Mouse (Mus musculus): ENCODE data around the gene Tbrg1. TPM values are rescaled to one million over a fixed set of nuclear protein-coding genes. Genes with fewer than 3 reads are reported as not detected.
A peak's percentile ranks its signal among the peaks of the same experiment; 100 is the strongest.

Tbrg1 gene
- polyA plus RNA-seq, 1 experiment from 2014 or later, result 166 TPM

DNA sequence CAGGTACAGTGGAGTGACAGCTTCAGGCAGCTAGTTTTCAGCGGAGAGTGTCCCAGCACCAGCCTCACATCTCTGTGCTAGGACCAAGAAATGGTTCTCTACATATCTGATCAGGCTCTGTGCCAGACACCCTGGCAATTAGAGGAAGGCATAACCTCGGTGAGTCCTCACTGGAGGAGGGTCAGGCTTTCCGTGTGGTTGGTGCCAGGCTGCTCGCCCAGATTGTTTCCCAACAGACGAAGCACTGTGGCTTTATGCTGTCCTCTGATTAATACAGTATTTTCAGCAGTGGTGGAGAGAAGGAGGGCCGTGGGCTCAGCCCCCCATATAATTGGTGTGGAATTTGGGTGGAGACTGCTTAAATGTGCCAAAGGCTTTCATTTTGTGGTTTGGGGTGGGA, 12.0 kb upstream of the Tbrg1 start, which contains the start of gene Panx3:
Panx3 (minus strand) TSS at position 121 of the 400 bp plus-strand sequence.
- no peak within 1 kb of the TSS for H3K9ac ChIP-seq (ENCODE audit: low read length)
- no peak within 1 kb of the TSS for H3K4me2 ChIP-seq (ENCODE audit: low read length)
- no peak within 1 kb of the TSS for H3K27ac ChIP-seq (ENCODE audit: low read depth)
- 59% methylated on average over 6 of the region's 6 CpGs for WGBS
- H3K4me1 ChIP-seq (replicated peaks; ENCODE audit: control insufficient read depth, insufficient read depth, low read length), result no peaks in the 10 kb centered on the region
- no peaks in the 10 kb centered on the region for H3K9me3 ChIP-seq (ENCODE audit: control insufficient read depth, low read length)
- no peak for ATAC-seq (replicated peaks; ENCODE audit: low FRiP score, low TSS enrichment, low read depth)
- no peaks in the 10 kb centered on the region for H3K36me3 ChIP-seq (ENCODE audit: control insufficient read depth, insufficient read depth, low read length)
- no peak for DNase-seq (ENCODE audit: low spot score)
- no peak within 1 kb of the TSS for H3K4me3 ChIP-seq (ENCODE audit: low read depth, low read length)
- H3K27me3 ChIP-seq (replicated peaks; ENCODE audit: control insufficient read depth, insufficient read depth, low read length), result no peaks in the 10 kb centered on the region

- no peak for ATAC-seq (replicated peaks; ENCODE audit: low FRiP score, low TSS enrichment, low read depth)
- no peak overlapping the region for H3K27ac ChIP-seq (ENCODE audit: low read depth)
- WGBS, result 66% methylated on average over 7 of the region's 7 CpGs
- no peaks in the 10 kb centered on the region for H3K9me3 ChIP-seq (ENCODE audit: control insufficient read depth, low read length)
- no peaks in the 10 kb centered on the region for H3K27me3 ChIP-seq (replicated peaks; ENCODE audit: control insufficient read depth, insufficient read depth, low read length)
- no peaks in the 10 kb centered on the region for H3K4me1 ChIP-seq (replicated peaks; ENCODE audit: control insufficient read depth, insufficient read depth, low read length)
- H3K4me2 ChIP-seq (ENCODE audit: low read length), result no peak overlapping the region
- H3K9ac ChIP-seq (ENCODE audit: low read length), result no peak overlapping the region
- H3K36me3 ChIP-seq (ENCODE audit: control insufficient read depth, insufficient read depth, low read length), result no peaks in the 10 kb centered on the region
- no peak for DNase-seq (ENCODE audit: low spot score)
- H3K4me3 ChIP-seq (ENCODE audit: low read depth, low read length), result no peak overlapping the region
These were observed 8.9 kb upstream of the Tbrg1 start for GRCm38 (mm10) chr9:37666045-37666444.

DNA sequence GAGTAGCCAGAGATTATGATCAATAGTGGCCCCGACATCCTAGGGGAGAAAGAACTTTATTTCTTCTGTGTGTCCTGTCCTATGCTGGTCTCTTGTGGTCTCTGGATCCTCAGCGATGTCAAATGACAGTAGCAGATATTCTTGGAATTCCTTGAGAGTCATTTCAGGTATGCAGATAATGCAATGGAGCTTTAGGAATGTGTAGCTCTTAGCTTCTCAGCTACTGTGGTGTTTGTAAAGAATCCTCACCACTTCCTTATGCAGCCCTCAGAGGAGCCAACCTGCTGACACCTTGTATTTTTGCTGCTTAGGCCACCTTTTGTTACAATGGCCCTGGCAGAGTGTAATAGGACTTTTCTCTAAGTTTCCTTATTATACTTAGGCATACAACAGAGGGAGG, 7.5 kb upstream of the Tbrg1 start:
- H3K9me3 ChIP-seq (ENCODE audit: control insufficient read depth, low read length), result no peaks in the 10 kb centered on the region
- 62% methylated on average over 2 of the region's 2 CpGs for WGBS
- no peak overlapping the region for H3K9ac ChIP-seq (ENCODE audit: low read length)
- no peak overlapping the region for H3K4me3 ChIP-seq (ENCODE audit: low read depth, low read length)
- H3K27me3 ChIP-seq (replicated peaks; ENCODE audit: control insufficient read depth, insufficient read depth, low read length), result no peaks in the 10 kb centered on the region
- H3K36me3 ChIP-seq (ENCODE audit: control insufficient read depth, insufficient read depth, low read length), result no peaks in the 10 kb centered on the region
- H3K4me2 ChIP-seq (ENCODE audit: low read length), result no peak overlapping the region
- no peak for ATAC-seq (replicated peaks; ENCODE audit: low FRiP score, low TSS enrichment, low read depth)
- no peak for DNase-seq (ENCODE audit: low spot score)
- no peaks in the 10 kb centered on the region for H3K4me1 ChIP-seq (replicated peaks; ENCODE audit: control insufficient read depth, insufficient read depth, low read length)
- H3K27ac ChIP-seq (ENCODE audit: low read depth), result no peak overlapping the region

- WGBS, result 65% methylated on average over 1 of the region's 1 CpGs
- no peak overlapping the region for H3K4me3 ChIP-seq (ENCODE audit: low read depth, low read length)
- no peak for ATAC-seq (replicated peaks; ENCODE audit: low FRiP score, low TSS enrichment, low read depth)
- no peaks in the 10 kb centered on the region for H3K4me1 ChIP-seq (replicated peaks; ENCODE audit: control insufficient read depth, insufficient read depth, low read length)
- no peaks in the 10 kb centered on the region for H3K9me3 ChIP-seq (ENCODE audit: control insufficient read depth, low read length)
- H3K36me3 ChIP-seq (ENCODE audit: control insufficient read depth, insufficient read depth, low read length), result no peaks in the 10 kb centered on the region
- H3K4me2 ChIP-seq (ENCODE audit: low read length), result no peak overlapping the region
- H3K27me3 ChIP-seq (replicated peaks; ENCODE audit: control insufficient read depth, insufficient read depth, low read length), result no peaks in the 10 kb centered on the region
- no peak for DNase-seq (ENCODE audit: low spot score)
- H3K9ac ChIP-seq (ENCODE audit: low read length), result no peak overlapping the region
- no peak overlapping the region for H3K27ac ChIP-seq (ENCODE audit: low read depth)
These were observed 6.1 kb upstream of the Tbrg1 start for GRCm38 (mm10) chr9:37663210-37663609.

DNA sequence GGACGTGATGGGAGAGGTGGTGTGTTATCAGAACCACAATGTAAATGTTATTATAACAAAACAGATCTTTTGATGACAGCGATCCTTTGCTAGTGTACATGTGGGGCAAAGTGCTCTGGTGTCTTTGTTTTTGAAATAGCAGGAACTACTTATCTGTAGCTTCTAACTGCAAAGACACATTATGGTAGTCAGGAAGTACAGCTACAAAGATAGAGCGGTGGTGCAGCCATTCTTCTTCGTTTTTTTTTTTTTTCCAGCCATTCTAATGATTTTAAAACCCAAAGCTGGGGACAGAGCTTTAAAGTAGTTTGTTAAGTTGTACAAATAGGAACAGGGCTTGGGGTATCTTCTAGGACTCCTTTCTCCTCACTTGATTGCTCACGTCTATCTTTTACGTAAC, 2.3 kb upstream of the Tbrg1 start:
- H3K9me3 ChIP-seq (ENCODE audit: control insufficient read depth, low read length), result no peaks in the 10 kb centered on the region
- H3K27ac ChIP-seq (ENCODE audit: low read depth), result no peak overlapping the region
- H3K27me3 ChIP-seq (replicated peaks; ENCODE audit: control insufficient read depth, insufficient read depth, low read length), result no peaks in the 10 kb centered on the region
- 81% methylated on average over 6 of the region's 6 CpGs for WGBS
- ATAC-seq (replicated peaks; ENCODE audit: low FRiP score, low TSS enrichment, low read depth) (no peak), DNase-seq (ENCODE audit: low spot score) (no peak)
- H3K36me3 ChIP-seq (ENCODE audit: control insufficient read depth, insufficient read depth, low read length), result peaks cover 9% of the 10 kb centered on the region
- no peak overlapping the region for H3K4me3 ChIP-seq (ENCODE audit: low read depth, low read length)
- peaks cover 4% of the 10 kb centered on the region; the same call in 1 of the 2 replicates for H3K4me1 ChIP-seq (replicated peaks; ENCODE audit: control insufficient read depth, insufficient read depth, low read length)
- H3K9ac ChIP-seq (ENCODE audit: low read length), result no peak overlapping the region
- H3K4me2 ChIP-seq (ENCODE audit: low read length), result no peak overlapping the region

- Histone ChIP-seq H3K9ac (ENCODE audit: low read length) (peak overlapping the region; percentile 66), H3K36me3 (ENCODE audit: control insufficient read depth, insufficient read depth, low read length) (peaks cover 37% of the 10 kb centered on the region), H3K27ac (ENCODE audit: low read depth) (peak overlapping the region; percentile 85), H3K4me1 (replicated peaks; ENCODE audit: control insufficient read depth, insufficient read depth, low read length) (peaks cover 4% of the 10 kb centered on the region; the same call in 1 of the 2 replicates), H3K9me3 (ENCODE audit: control insufficient read depth, low read length) (no peaks in the 10 kb centered on the region), H3K4me3 (ENCODE audit: low read depth, low read length) (peak overlapping the region; percentile 71), H3K27me3 (replicated peaks; ENCODE audit: control insufficient read depth, insufficient read depth, low read length) (no peaks in the 10 kb centered on the region), H3K4me2 (ENCODE audit: low read length) (peak overlapping the region; percentile 91)
- ATAC-seq (replicated peaks; ENCODE audit: low FRiP score, low TSS enrichment, low read depth) (peak; percentile 45; the same call in 1 of the 2 replicates), DNase-seq (ENCODE audit: low spot score) (peak; percentile 75)
- WGBS, result under 1% methylated on average over 10 of the region's 10 CpGs
These were observed 652 bp downstream of the Tbrg1 start for GRCm38 (mm10) chr9:37656439-37656881.

GRCm38 (mm10) chr9:37655961-37656360, 1.2 kb downstream of the Tbrg1 start:
- no peaks in the 10 kb centered on the region for H3K9me3 ChIP-seq (ENCODE audit: control insufficient read depth, low read length)
- peaks cover 4% of the 10 kb centered on the region; the same call in 1 of the 2 replicates for H3K4me1 ChIP-seq (replicated peaks; ENCODE audit: control insufficient read depth, insufficient read depth, low read length)
- ATAC-seq (replicated peaks; ENCODE audit: low FRiP score, low TSS enrichment, low read depth) (no peak), DNase-seq (ENCODE audit: low spot score) (no peak)
- 59% methylated on average over 8 of the region's 8 CpGs for whole genome bisulfite sequencing
- peak overlapping the region; percentile 85; the same call in 1 of the 2 replicates for H3K27ac ChIP-seq (ENCODE audit: low read depth)
- no peaks in the 10 kb centered on the region for H3K27me3 ChIP-seq (replicated peaks; ENCODE audit: control insufficient read depth, insufficient read depth, low read length)
- H3K36me3 ChIP-seq (ENCODE audit: control insufficient read depth, insufficient read depth, low read length), result peaks cover 42% of the 10 kb centered on the region
- H3K9ac ChIP-seq (ENCODE audit: low read length), result peak overlapping the region; percentile 66; the same call in 1 of the 2 replicates
- H3K4me2 ChIP-seq (ENCODE audit: low read length), result peak overlapping the region; percentile 91
- peak overlapping the region; percentile 71 for H3K4me3 ChIP-seq (ENCODE audit: low read depth, low read length)

- H3K27ac ChIP-seq (ENCODE audit: low read depth), result no peak overlapping the region
- peaks cover 4% of the 10 kb centered on the region; the same call in 1 of the 2 replicates for H3K4me1 ChIP-seq (replicated peaks; ENCODE audit: control insufficient read depth, insufficient read depth, low read length)
- H3K4me2 ChIP-seq (ENCODE audit: low read length), result no peak overlapping the region
- H3K9ac ChIP-seq (ENCODE audit: low read length), result no peak overlapping the region
- H3K27me3 ChIP-seq (replicated peaks; ENCODE audit: control insufficient read depth, insufficient read depth, low read length), result no peaks in the 10 kb centered on the region
- no peak overlapping the region for H3K4me3 ChIP-seq (ENCODE audit: low read depth, low read length)
- H3K36me3 ChIP-seq (ENCODE audit: control insufficient read depth, insufficient read depth, low read length), result peaks cover 63% of the 10 kb centered on the region
- no peaks in the 10 kb centered on the region for H3K9me3 ChIP-seq (ENCODE audit: control insufficient read depth, low read length)
- DNase-seq (ENCODE audit: low spot score) (no peak), ATAC-seq (replicated peaks; ENCODE audit: low FRiP score, low TSS enrichment, low read depth) (no peak)
- 82% methylated on average over 5 of the region's 5 CpGs for WGBS
These were observed 3.3 kb downstream of the Tbrg1 start for GRCm38 (mm10) chr9:37653836-37654235.

DNA sequence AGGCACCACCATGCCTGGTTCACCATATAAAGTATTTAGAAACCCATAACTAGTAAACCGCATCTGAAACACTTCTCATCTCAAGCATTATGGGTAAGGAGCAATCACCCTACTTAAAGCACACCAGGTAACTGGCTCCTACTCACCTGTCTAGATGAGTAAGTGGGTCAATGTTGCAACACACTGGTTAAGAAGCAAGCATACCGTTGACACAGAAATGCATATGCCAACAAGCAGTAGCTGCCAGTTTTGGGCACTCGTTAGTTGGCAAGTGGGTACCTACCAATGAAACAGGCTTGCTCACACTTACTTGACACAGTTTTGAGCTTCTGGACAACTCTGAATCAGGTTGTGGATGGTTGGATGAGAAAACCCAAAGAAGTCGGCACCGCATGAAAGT, 6.5 kb downstream of the Tbrg1 start:
- Histone ChIP-seq H3K9ac (ENCODE audit: low read length) (no peak overlapping the region), H3K4me2 (ENCODE audit: low read length) (no peak overlapping the region), H3K9me3 (ENCODE audit: control insufficient read depth, low read length) (no peaks in the 10 kb centered on the region), H3K36me3 (ENCODE audit: control insufficient read depth, insufficient read depth, low read length) (peaks cover 76% of the 10 kb centered on the region), H3K4me3 (ENCODE audit: low read depth, low read length) (no peak overlapping the region), H3K27ac (ENCODE audit: low read depth) (no peak overlapping the region), H3K27me3 (replicated peaks; ENCODE audit: control insufficient read depth, insufficient read depth, low read length) (no peaks in the 10 kb centered on the region), H3K4me1 (replicated peaks; ENCODE audit: control insufficient read depth, insufficient read depth, low read length) (peaks cover 4% of the 10 kb centered on the region; the same call in 1 of the 2 replicates)
- no peak for ATAC-seq (replicated peaks; ENCODE audit: low FRiP score, low TSS enrichment, low read depth)
- WGBS, result 97% methylated on average over 5 of the region's 5 CpGs
- DNase-seq (ENCODE audit: low spot score), result no peak

All from intestine, embryonic 14.5 days (tissue).